Mouse (Mus musculus) neural tube, embryonic 15.5 days (tissue): ENCODE data around the gene Cd5l. TPM values are rescaled to one million over a fixed set of nuclear protein-coding genes. Genes with fewer than 3 reads are reported as not detected.
"Not testable (repeated sequence)": the region's sequence is repeated elsewhere in the genome, so short reads cannot be mapped to it uniquely, and the experiment has no call there.

Experiments used
- ATAC-seq: fragments of 200-750 bp; cut with Nextera tagmentation; 2 replicates; pipeline ENCODE4 v1.8.0; 2017; ENCODE audit warnings: mild to moderate bottlenecking, moderate TSS enrichment, moderate library complexity; ENCODE audit not compliant: low FRiP score
- H3K27ac ChIP-seq: fragments of 300-500 bp; sonication (generic); replicated peaks from 2 replicates; pipeline ENCODE4 v1.5.1; 2015; ENCODE audit warnings: mild to moderate bottlenecking, inconsistent platforms
- H3K27me3 ChIP-seq: fragments of 300-500 bp; sonication (generic); replicated peaks from 2 replicates; pipeline ENCODE4 v1.6.1; 2015; ENCODE audit warnings: inconsistent platforms
- H3K36me3 ChIP-seq: fragments of 300-500 bp; sonication (generic); 2 replicates; pipeline ENCODE4 v1.6.1; 2015; ENCODE audit warnings: inconsistent platforms
- H3K4me1 ChIP-seq: fragments of 300-500 bp; sonication (generic); 2 replicates; pipeline ENCODE4 v1.6.1; 2015; ENCODE audit warnings: inconsistent platforms
- H3K4me2 ChIP-seq: fragments of 300-500 bp; sonication (generic); 2 replicates; pipeline ENCODE4 v1.6.1; 2015; ENCODE audit warnings: inconsistent platforms, mild to moderate bottlenecking, moderate library complexity
- H3K4me3 ChIP-seq: fragments of 300-500 bp; sonication (generic); replicated peaks from 2 replicates; pipeline ENCODE4 v1.5.1; 2015; ENCODE audit warnings: mild to moderate bottlenecking, inconsistent platforms
- H3K9ac ChIP-seq: fragments of 300-500 bp; sonication (generic); replicated peaks from 2 replicates; pipeline ENCODE4 v1.6.1; 2015; ENCODE audit warnings: mild to moderate bottlenecking, inconsistent platforms
- H3K9me3 ChIP-seq: fragments of 300-500 bp; sonication (generic); replicated peaks from 2 replicates; pipeline ENCODE4 v1.6.1; 2016; ENCODE audit warnings: inconsistent platforms
- WGBS: fragments of 180-500 bp; shearing (Covaris S2); methylation state at CpG from one replicate; pipeline ENCODE4 v1.1.7; 2015; ENCODE audit warnings: mixed read lengths; 5-methylcytosine and 5-hydroxymethylcytosine counted together
- polyA plus RNA-seq: library from polyadenylated mRNA; unstranded; fragments of >200 nt; fragmentation: Nextera tagmentation; extraction: Ambion mirVana; gene quantifications from 2 replicates; pipeline ENCODE4 v1.2.1, GENCODE M21; 2015

The Cd5l gene
- polyA plus RNA-seq = 0.12 and 0.28 TPM in 2 replicates

DNA sequence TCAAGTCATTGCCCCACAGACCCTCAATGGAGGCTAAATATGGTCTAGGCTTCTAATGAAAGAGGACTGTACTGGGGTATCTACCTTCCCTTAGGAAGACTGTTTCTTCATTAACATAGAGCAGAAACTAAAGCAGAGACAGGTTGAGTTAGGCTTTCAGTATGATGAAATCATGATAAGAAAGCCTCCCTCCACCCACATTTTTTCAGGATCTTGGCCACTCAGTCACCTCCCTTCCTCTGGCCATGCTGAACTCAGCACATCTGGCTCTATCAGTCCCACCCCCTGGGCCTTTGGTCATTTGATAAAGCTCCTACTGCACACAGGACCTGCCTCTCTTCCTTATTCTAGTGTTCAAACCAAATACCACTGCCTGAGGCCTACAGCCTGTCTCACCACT is at the start of gene Cd5l:
Gene Cd5l (plus strand): TSS at position 301 of the 400 bp plus-strand sequence.
- Histone ChIP-seq H3K4me2 (no peak within 1 kb of the TSS), H3K36me3 (no peaks in the 10 kb centered on the region), H3K4me3 (no peak within 1 kb of the TSS), H3K9me3 (no peaks in the 10 kb centered on the region), H3K9ac (no peak within 1 kb of the TSS), H3K27ac (no peak within 1 kb of the TSS), H3K27me3 (no peaks in the 10 kb centered on the region), H3K4me1 (no peaks in the 10 kb centered on the region)
- no peak for ATAC-seq

DNA sequence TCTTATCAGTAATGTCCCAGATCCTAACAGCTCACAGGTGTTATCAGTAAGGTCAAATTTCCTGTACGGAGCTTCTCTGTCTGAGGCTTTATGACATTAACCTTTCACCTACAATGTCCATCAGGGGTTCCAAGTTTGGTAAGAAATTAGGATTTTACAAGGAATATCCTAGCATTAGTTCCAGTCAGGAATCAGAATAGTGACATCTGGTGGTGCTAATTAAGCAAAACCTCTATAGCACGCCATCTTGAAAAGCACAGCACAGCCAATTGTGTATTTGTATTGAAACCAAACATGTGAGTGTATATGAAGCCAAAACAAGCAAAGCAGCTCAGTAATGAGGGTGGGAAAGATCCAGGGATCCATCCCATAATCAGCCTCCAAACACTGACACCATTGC is 47.8 kb upstream of the Cd5l start:
- Histone ChIP-seq H3K27me3 (no peaks in the 10 kb centered on the region), H3K4me1 (no peaks in the 10 kb centered on the region), H3K36me3 (no peaks in the 10 kb centered on the region), H3K4me2 (no peak overlapping the region), H3K27ac (no peak overlapping the region), H3K9me3 (no peaks in the 10 kb centered on the region), H3K9ac (no peak overlapping the region), H3K4me3 (no peak overlapping the region)
- no peak for ATAC-seq
- 80% methylated on average over 2 of the region's 2 CpGs for WGBS

DNA sequence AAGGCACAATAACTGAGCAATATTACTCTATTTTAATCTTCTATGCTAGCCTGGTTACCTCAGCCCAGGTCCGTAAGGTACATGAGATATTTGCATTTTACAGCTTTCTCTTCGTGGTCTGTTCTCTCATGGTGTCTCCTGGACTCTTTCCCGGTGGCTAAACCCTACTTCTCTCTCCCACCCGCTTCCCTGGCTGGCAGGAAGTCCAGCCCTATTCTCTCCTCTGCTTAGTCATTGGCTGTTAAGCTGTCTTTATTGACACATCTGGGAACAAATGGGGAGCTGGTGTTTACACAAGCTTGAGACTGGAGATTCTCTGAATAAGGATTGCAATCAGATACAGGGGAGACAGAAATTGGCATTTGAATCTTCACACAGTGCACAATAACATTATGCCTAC is 35.1 kb upstream of the Cd5l start:
- H3K36me3 ChIP-seq = no peaks in the 10 kb centered on the region
- H3K9ac ChIP-seq = no peak overlapping the region
- no peak overlapping the region for H3K4me2 ChIP-seq
- WGBS = 50% methylated on average over 4 of the region's 4 CpGs
- H3K27me3 ChIP-seq = no peaks in the 10 kb centered on the region
- no peaks in the 10 kb centered on the region for H3K4me1 ChIP-seq
- no peak overlapping the region for H3K27ac ChIP-seq
- no peaks in the 10 kb centered on the region for H3K9me3 ChIP-seq
- no peak overlapping the region for H3K4me3 ChIP-seq
- ATAC-seq = no peak

DNA sequence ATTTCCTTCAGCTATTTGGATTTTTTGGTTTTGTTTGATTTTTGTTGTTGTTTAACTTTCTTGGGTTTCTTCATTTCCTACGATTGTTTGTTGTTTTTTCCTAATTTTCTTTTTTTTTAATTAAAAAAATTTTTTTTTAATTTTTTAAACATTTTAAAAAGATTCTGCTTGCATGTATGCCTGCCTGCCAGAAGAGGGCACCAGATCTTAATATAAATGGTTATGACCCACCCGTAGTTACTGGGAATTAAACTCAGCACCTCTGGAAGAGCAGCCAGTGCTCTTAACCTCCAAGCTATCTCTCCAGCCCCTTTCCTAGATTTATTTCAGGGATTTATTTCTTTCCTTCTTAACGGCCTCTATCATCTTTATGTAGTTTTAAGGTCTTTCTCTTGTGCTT is 33.9 kb upstream of the Cd5l start:
- H3K27me3 ChIP-seq = no peaks in the 10 kb centered on the region
- WGBS = 15% methylated on average over 3 of the region's 3 CpGs
- no peak overlapping the region for H3K4me2 ChIP-seq
- no peak overlapping the region for H3K9ac ChIP-seq
- no peaks in the 10 kb centered on the region for H3K4me1 ChIP-seq
- no peaks in the 10 kb centered on the region for H3K9me3 ChIP-seq
- H3K27ac ChIP-seq = no peak overlapping the region
- H3K4me3 ChIP-seq = no peak overlapping the region
- no peak for ATAC-seq
- H3K36me3 ChIP-seq = no peaks in the 10 kb centered on the region

DNA sequence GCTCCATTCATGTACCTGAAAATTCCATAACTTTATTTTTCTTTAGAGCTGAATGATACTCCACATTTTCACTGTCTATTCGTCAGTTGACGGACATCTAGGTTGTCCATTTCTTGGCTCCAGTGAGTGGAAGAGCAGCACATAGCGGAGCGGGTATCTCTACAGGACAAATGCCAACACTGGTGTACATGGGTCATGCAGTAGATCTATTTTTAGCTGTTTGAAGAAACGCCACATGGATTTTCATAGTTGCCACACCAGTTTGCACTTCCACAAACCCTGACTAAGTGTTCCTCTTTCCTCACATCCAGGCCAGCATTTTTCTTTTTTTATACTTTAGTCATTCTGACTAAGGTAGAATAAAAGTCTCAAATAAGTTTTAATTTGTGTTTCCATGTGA is 19.8 kb upstream of the Cd5l start:
- H3K27ac ChIP-seq = no peak overlapping the region
- no peak overlapping the region for H3K4me3 ChIP-seq
- H3K36me3 ChIP-seq = no peaks in the 10 kb centered on the region
- H3K9me3 ChIP-seq = no peaks in the 10 kb centered on the region
- no peaks in the 10 kb centered on the region for H3K4me1 ChIP-seq
- no peak for ATAC-seq
- no peak overlapping the region for H3K9ac ChIP-seq
- no peak overlapping the region for H3K4me2 ChIP-seq
- H3K27me3 ChIP-seq = no peaks in the 10 kb centered on the region
- WGBS = 93% methylated on average over 5 of the region's 5 CpGs

DNA sequence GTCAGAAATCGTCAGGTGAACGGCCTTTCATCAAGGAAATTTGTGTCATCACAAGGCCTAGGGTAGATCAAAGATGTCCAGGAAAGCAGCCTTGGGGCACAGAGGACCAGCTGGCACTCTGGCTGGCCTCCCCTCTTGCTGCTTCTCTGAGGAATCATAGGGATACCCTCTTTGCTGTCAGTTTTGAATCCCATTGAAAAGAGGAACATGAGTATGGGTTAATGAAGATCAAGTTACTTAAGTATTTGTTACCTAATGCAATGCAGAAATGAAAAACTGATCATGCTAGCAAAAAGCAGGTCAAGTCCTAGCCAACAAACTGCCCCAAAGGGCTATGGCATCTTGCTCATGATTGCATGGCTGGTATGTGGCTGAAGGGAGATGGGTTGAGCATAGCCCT is 6.7 kb upstream of the Cd5l start:
- H3K4me1 ChIP-seq, H3K27me3 ChIP-seq, H3K9ac ChIP-seq, H3K36me3 ChIP-seq, H3K27ac ChIP-seq, H3K4me2 ChIP-seq, ATAC-seq, H3K4me3 ChIP-seq, H3K9me3 ChIP-seq: not testable (repeated sequence)
- WGBS = 86% methylated on average over 2 of the region's 2 CpGs

DNA sequence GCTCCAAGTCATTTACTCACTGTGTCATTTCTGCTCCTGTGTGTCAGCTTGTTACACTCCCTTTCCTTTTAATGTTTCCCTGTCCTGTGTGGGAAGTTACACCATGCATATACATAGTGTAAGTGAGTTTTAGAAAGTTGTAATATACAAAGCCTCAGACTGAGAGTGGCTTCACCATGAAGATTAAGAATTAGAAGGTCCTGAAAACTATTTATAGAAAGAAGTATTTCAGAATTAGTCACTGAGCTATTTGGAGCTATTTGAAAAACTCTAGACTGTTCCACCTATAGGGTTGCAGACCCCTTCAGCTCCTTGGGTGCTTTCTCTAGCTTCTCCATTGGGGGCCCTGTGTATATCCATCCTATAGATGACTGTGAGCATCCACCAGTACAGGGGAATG is 1.5 kb downstream of the Cd5l start:
- Histone ChIP-seq H3K4me1 (no peaks in the 10 kb centered on the region), H3K27ac (no peak overlapping the region), H3K4me2 (no peak overlapping the region), H3K9me3 (no peaks in the 10 kb centered on the region), H3K36me3 (no peaks in the 10 kb centered on the region), H3K9ac (no peak overlapping the region), H3K4me3 (no peak overlapping the region), H3K27me3 (no peaks in the 10 kb centered on the region)
- ATAC-seq = no peak

DNA sequence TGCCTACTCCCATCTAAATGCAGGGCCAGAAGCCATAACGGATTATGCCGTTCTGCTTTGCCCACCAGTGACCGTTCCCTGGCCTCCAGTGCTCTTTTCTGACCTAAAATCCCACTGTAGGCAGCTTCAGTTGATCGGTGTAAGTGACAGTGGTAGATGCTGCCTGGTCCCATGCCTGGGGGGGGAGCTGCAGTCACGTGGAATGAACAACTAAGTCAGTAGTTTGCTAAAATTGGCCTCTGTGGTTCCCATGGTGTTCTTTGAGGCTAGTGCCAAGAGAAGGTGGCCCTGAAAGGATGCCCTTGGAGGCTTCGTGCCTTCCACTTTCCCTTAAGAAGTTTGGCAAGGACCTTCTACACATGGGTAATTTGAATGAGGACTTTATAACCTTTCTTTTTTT is 2.8 kb downstream of the Cd5l start:
- H3K9ac ChIP-seq = no peak overlapping the region
- 90% methylated on average over 6 of the region's 6 CpGs for WGBS

DNA sequence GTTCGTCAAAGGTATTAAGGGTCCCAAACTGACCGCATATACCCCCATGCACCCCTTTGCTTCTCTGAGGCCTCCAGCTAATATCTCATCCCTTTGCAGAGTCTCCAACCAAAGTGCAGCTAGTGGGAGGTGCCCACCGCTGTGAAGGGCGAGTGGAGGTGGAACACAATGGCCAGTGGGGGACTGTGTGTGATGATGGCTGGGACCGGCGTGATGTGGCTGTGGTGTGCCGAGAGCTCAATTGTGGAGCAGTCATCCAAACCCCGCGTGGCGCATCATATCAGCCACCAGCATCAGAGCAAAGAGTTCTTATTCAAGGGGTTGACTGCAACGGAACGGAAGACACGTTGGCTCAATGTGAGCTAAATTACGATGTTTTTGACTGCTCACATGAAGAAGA is 8.0 kb downstream of the Cd5l start:
- Histone ChIP-seq H3K27me3 (no peaks in the 10 kb centered on the region), H3K27ac (no peak overlapping the region), H3K4me2 (no peak overlapping the region), H3K36me3 (no peaks in the 10 kb centered on the region), H3K9ac (no peak overlapping the region), H3K4me1 (no peaks in the 10 kb centered on the region), H3K4me3 (no peak overlapping the region), H3K9me3 (no peaks in the 10 kb centered on the region)
- WGBS = 92% methylated on average over 14 of the region's 14 CpGs
- ATAC-seq = no peak

More for the DNA sequence above, 2.8 kb downstream of the Cd5l start:
- Histone ChIP-seq H3K36me3 (no peaks in the 10 kb centered on the region), H3K27ac (no peak overlapping the region), H3K9me3 (no peaks in the 10 kb centered on the region), H3K4me1 (no peaks in the 10 kb centered on the region), H3K27me3 (no peaks in the 10 kb centered on the region), H3K4me3 (no peak overlapping the region), H3K4me2 (no peak overlapping the region)
- ATAC-seq = no peak

DNA sequence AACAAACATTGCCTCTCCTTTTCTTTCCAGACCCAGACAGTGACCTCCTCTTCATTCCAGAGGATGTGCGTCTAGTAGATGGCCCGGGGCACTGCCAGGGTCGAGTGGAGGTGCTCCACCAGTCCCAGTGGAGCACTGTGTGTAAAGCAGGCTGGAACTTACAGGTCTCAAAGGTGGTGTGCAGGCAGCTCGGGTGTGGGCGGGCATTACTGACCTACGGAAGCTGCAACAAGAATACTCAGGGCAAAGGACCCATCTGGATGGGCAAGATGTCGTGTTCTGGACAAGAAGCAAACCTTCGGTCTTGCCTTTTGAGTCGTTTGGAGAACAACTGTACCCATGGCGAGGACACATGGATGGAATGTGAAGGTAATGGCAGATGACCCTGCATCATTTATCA is 9.8 kb downstream of the Cd5l start:
- Histone ChIP-seq H3K4me1 (no peaks in the 10 kb centered on the region), H3K36me3 (no peaks in the 10 kb centered on the region), H3K4me3 (no peak overlapping the region), H3K9me3 (no peaks in the 10 kb centered on the region), H3K27ac (no peak overlapping the region), H3K4me2 (no peak overlapping the region), H3K9ac (no peak overlapping the region), H3K27me3 (no peaks in the 10 kb centered on the region)
- ATAC-seq = no peak
- WGBS = 88% methylated on average over 10 of the region's 10 CpGs

DNA sequence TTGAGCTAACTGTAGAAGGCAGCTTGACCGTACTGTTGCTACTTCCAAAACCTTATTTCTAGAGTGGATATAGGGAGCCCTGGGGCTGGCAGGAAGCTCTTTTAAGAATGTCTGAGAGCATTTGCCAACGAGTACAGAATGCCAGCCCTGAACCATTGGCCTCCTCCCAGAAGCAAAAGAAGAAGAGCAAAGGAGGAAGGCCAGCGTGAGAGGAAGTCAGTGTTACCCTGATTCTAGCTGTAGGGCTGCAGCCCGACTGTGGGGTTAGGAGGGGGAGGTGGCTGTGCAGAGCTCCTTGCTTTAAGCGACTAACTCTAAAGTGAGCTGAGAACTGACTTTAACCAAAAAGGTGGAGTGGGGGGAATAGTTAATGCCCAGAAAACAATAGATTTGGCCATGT is 11.5 kb downstream of the Cd5l start:
- Histone ChIP-seq H3K9ac (no peak overlapping the region), H3K4me1 (no peaks in the 10 kb centered on the region), H3K27ac (no peak overlapping the region), H3K4me3 (no peak overlapping the region), H3K27me3 (no peaks in the 10 kb centered on the region), H3K9me3 (no peaks in the 10 kb centered on the region), H3K36me3 (no peaks in the 10 kb centered on the region), H3K4me2 (no peak overlapping the region)
- ATAC-seq = no peak
- 84% methylated on average over 5 of the region's 5 CpGs for WGBS

DNA sequence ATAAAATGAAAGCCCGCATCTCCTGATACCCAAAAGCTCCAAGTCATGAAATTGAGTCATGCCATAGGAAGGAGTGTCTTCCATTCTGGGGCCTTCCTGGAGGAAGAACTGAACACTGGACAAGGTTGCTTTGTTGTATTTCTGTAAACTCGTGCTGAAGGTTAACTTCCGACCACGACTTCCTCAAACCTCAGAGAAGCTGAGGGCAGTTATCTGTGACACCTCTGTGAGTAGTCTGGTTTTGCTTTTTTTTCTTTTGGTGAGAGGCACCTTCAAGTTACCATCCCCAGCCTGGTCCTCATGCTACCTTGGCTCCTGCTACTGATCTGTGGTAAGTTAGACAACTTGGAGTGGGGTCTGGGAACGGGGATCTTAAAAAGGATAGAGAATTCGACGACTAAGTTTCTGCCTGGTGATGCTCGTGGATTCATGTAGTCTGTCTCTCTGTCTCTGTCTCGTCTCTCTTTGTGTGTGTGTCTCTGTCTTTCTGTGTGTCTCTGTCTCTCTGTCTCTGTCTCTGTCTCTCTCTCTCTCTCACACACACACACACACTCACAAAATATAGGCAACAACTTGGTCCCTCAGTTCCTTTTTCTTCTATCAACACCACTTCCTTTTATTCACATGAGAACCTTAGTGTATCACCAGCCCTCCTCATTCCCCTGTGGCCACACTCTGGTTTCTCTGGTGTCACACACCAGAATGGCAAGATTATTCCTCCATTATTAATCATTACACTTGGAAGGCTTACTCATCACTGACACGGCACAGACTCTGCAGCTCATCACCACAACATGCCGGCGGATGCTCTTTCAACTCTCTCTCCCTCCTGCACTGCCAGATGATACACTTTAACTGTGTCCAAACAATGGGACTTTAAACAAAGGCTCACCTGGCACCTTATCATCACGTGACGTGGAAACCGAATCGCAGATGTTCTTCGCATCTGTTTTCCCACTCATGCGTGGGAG is 18.8 kb downstream of the Cd5l start, which contains the start of gene Fcrl1:
Gene Fcrl1 (plus strand): TSS at position 193 of the 971 bp plus-strand sequence.
- no peaks in the 10 kb centered on the region for H3K4me1 ChIP-seq
- no peak within 1 kb of the TSS for H3K9ac ChIP-seq
- H3K36me3 ChIP-seq = no peaks in the 10 kb centered on the region
- 84% methylated on average over 18 of the region's 18 CpGs for WGBS
- H3K27me3 ChIP-seq = no peaks in the 10 kb centered on the region
- H3K4me2 ChIP-seq = no peak within 1 kb of the TSS
- H3K4me3 ChIP-seq = no peak within 1 kb of the TSS
- H3K27ac ChIP-seq = no peak within 1 kb of the TSS
- ATAC-seq = no peak
- no peaks in the 10 kb centered on the region for H3K9me3 ChIP-seq
